Mouse (Mus musculus) CH12.LX (cell line): ENCODE data around the gene Cyp26a1. TPM values are rescaled to one million over a fixed set of nuclear protein-coding genes. Genes with fewer than 3 reads are reported as not detected.

Experiments used
- DNase-seq: peaks from one replicate; pipeline ENCODE4 v3.0.0-alpha.2; 2013; ENCODE audit errors: extremely low read depth
- H3K27ac ChIP-seq: 2 replicates; pipeline ENCODE4 v1.5.1; 2012; ENCODE audit warnings: low read depth, mild to moderate bottlenecking, control low read depth, moderate library complexity; ENCODE audit not compliant: insufficient read depth
- H3K27me3 ChIP-seq: replicated peaks from 2 replicates; pipeline ENCODE3; 2012; ENCODE audit warnings: inconsistent platforms
- H3K36me3 ChIP-seq, 2 experiments: replicated peaks in 1 of 2; 2 replicates each; pipeline versions ENCODE3 to v1.6.1; 2012; ENCODE audit warnings: inconsistent platforms in 1 of 2, low read length in 1 of 2, mild to moderate bottlenecking in 1 of 2, mixed read lengths in 1 of 2, moderate library complexity in 1 of 2; ENCODE audit not compliant: control insufficient read depth in 1 of 2, insufficient read depth in 1 of 2
- H3K4me1 ChIP-seq, 2 experiments: 2 replicates each; pipeline ENCODE4 v1.6.1; 2012; ENCODE audit warnings: inconsistent platforms in 1 of 2, moderate library complexity in 1 of 2; ENCODE audit not compliant: insufficient read depth in 2 of 2, control insufficient read depth in 1 of 2
- H3K4me2 ChIP-seq: 2 replicates; pipeline ENCODE4 v1.6.1; 2012; ENCODE audit warnings: low read depth, mild to moderate bottlenecking, control low read depth; ENCODE audit not compliant: poor library complexity, insufficient read depth, severe bottlenecking
- H3K4me3 ChIP-seq, 3 experiments: fragments of 150-350 bp in 1 of 3; sonication (generic) in 1 of 3; replicated peaks in 1 of 3; 2 replicates each; pipeline versions ENCODE3 to v1.5.1; 2011 to 2012; ENCODE audit warnings: low read depth in 2 of 3, low read length in 2 of 3, mild to moderate bottlenecking in 2 of 3, moderate library complexity in 2 of 3, control low read depth in 1 of 3, improper control_type of control experiment in 1 of 3, inconsistent platforms in 1 of 3, mixed read lengths in 1 of 3; ENCODE audit not compliant: poor library complexity in 1 of 3
- H3K79me2 ChIP-seq: replicated peaks from 2 replicates; pipeline ENCODE4 v1.6.1; 2012; ENCODE audit warnings: mild to moderate bottlenecking, moderate library complexity; ENCODE audit not compliant: control insufficient read depth, poor library complexity, insufficient read depth, severe bottlenecking; ENCODE audit errors: extremely low read depth
- H3K9ac ChIP-seq: 2 replicates; pipeline ENCODE4 v1.6.1; 2012; ENCODE audit warnings: low read depth, mild to moderate bottlenecking, control low read depth, moderate library complexity; ENCODE audit not compliant: insufficient read depth
- H3K9me3 ChIP-seq: replicated peaks from 2 replicates; pipeline ENCODE3; 2012; ENCODE audit warnings: low read length, inconsistent platforms, mixed read lengths
- BHLHE40 ChIP-seq: IDR thresholded peaks from 2 replicates; pipeline ENCODE4 v1.6.1; 2011; ENCODE audit warnings: mild to moderate bottlenecking, low read depth, low read length, improper control_type of control experiment
- CHD1 ChIP-seq: IDR thresholded peaks from 2 replicates; pipeline ENCODE4 v1.6.1; 2012; ENCODE audit warnings: low read depth, low read length, improper control_type of control experiment, inconsistent platforms
- ELF1 ChIP-seq: IDR thresholded peaks from 2 replicates; pipeline ENCODE4 v1.6.1; 2014; ENCODE audit warnings: low read depth, mild to moderate bottlenecking, inconsistent platforms, low read length, improper control_type of control experiment
- ETS1 ChIP-seq: conservative IDR thresholded peaks from 2 replicates; pipeline ENCODE4 v1.6.1; 2012; ENCODE audit warnings: low read depth, mild to moderate bottlenecking, inconsistent platforms, low read length, improper control_type of control experiment, moderate library complexity
- GABPA ChIP-seq: IDR thresholded peaks from 2 replicates; pipeline ENCODE4 v1.6.1; 2012; ENCODE audit warnings: low read depth, low read length, improper control_type of control experiment, inconsistent platforms; ENCODE audit not compliant: insufficient replicate concordance
- HCFC1 ChIP-seq: IDR thresholded peaks from 2 replicates; pipeline ENCODE4 v1.6.1; 2012; ENCODE audit warnings: low read depth, mild to moderate bottlenecking, inconsistent platforms, low read length, improper control_type of control experiment
- IRF4 ChIP-seq: IDR thresholded peaks from 2 replicates; pipeline ENCODE4 v1.6.1; 2014; ENCODE audit warnings: low read depth, mild to moderate bottlenecking, inconsistent platforms, low read length, improper control_type of control experiment
- JUN ChIP-seq: IDR thresholded peaks from 2 replicates; pipeline ENCODE4 v1.6.1; 2011; ENCODE audit warnings: low read depth, mild to moderate bottlenecking, low read length, improper control_type of control experiment, moderate library complexity; ENCODE audit not compliant: insufficient read depth
- JUND ChIP-seq: conservative IDR thresholded peaks from 2 replicates; pipeline ENCODE4 v1.6.1; 2011; ENCODE audit warnings: low read depth, low read length, improper control_type of control experiment
- MAFK ChIP-seq: IDR thresholded peaks from 2 replicates; pipeline ENCODE4 v1.6.1; 2011; ENCODE audit warnings: low read length, improper control_type of control experiment; ENCODE audit not compliant: insufficient replicate concordance
- MAX ChIP-seq: IDR thresholded peaks from 2 replicates; pipeline ENCODE4 v1.6.1; 2011; ENCODE audit warnings: low read length, improper control_type of control experiment
- POLR2AphosphoS2 ChIP-seq: IDR thresholded peaks from 2 replicates; pipeline ENCODE4 v1.6.1; 2011; ENCODE audit warnings: low read depth, low read length, improper control_type of control experiment
- RAD21 ChIP-seq: IDR thresholded peaks from 2 replicates; pipeline ENCODE4 v1.6.1; 2011; ENCODE audit warnings: low read depth, mild to moderate bottlenecking, low read length, improper control_type of control experiment, moderate library complexity
- RCOR1 ChIP-seq: conservative IDR thresholded peaks from 2 replicates; pipeline ENCODE4 v1.6.1; 2012; ENCODE audit warnings: low read depth, mild to moderate bottlenecking, inconsistent platforms, low read length, improper control_type of control experiment
- SIN3A ChIP-seq: IDR thresholded peaks from 2 replicates; pipeline ENCODE4 v1.6.1; 2012; ENCODE audit warnings: low read length, improper control_type of control experiment, inconsistent platforms
- SMC3 ChIP-seq: IDR thresholded peaks from 2 replicates; pipeline ENCODE4 v1.6.1; 2011; ENCODE audit warnings: low read depth, low read length, improper control_type of control experiment
- UBTF ChIP-seq: IDR thresholded peaks from 2 replicates; pipeline ENCODE4 v1.6.1; 2012; ENCODE audit warnings: low read depth, mild to moderate bottlenecking, inconsistent platforms, low read length, improper control_type of control experiment, moderate library complexity
- USF2 ChIP-seq: conservative IDR thresholded peaks from 2 replicates; pipeline ENCODE4 v1.6.1; 2011; ENCODE audit warnings: low read depth, low read length, improper control_type of control experiment
- ZC3H11A ChIP-seq: IDR thresholded peaks from 2 replicates; pipeline ENCODE4 v1.6.1; 2012; ENCODE audit warnings: low read depth, mild to moderate bottlenecking, inconsistent platforms, low read length, improper control_type of control experiment
- ZKSCAN1 ChIP-seq: IDR thresholded peaks from 2 replicates; pipeline ENCODE4 v1.6.1; 2012; ENCODE audit warnings: low read depth, inconsistent platforms, low read length, improper control_type of control experiment, borderline replicate concordance
- dilution Hi-C: fragments of 300-500 bp; cut with MboI; formaldehyde crosslinking; loops from 2 replicates; pipeline ENCODE4 v1.14.3; 2020; ENCODE audit warnings: low sequenced_read_pairs; ENCODE audit not compliant: extremely low pct_unique_long_range_greater_than_20kb, extremely low pct_ligation_motif_present
- in situ Hi-C: fragments of 300-500 bp; cut with MboI; formaldehyde crosslinking; loops from 3 replicates; pipeline ENCODE4 v1.14.3; 2019; ENCODE audit warnings: low sequenced_read_pairs, low pct_ligation_motif_present, low pct_unique_long_range_greater_than_20kb, mixed read lengths
- polyA plus RNA-seq: library from polyadenylated mRNA; unstranded; fragments of >175 nt; gene quantifications from 2 replicates; pipeline ENCODE4 v1.2.1, GENCODE M21; 2012; ENCODE audit warnings: low read depth; ENCODE audit not compliant: insufficient read length
- total RNA-seq, 2 experiments: library from RNA; depleted of rRNA; stranded (reverse); fragments of 300-350 nt in 1 of 2; fragments of >200 nt in 1 of 2; gene quantifications; 2 replicates each; pipeline ENCODE4 v1.2.3; 2012 to 2014

Gene Cyp26a1
- total and polyA plus RNA-seq, 3 experiments: 0.17 TPM; not detected in 2

- no peaks in the 10 kb centered on the region for H3K9me3 ChIP-seq
- H3K36me3 ChIP-seq: peaks cover 0 to 5% of the 10 kb centered on the region in 2 experiments
- H3K4me3 ChIP-seq: no peak overlapping the region
- dilution Hi-C loops: no loop called here
- H3K79me2 ChIP-seq: no peaks in the 10 kb centered on the region
- in situ Hi-C loops: no loop called here
- no peaks in the 10 kb centered on the region for H3K27me3 ChIP-seq
- no peak overlapping the region for H3K4me2 ChIP-seq
- H3K27ac ChIP-seq: no peak overlapping the region
- H3K4me1 ChIP-seq: no peaks in the 10 kb centered on the region
- DNase-seq: no peak
- H3K9ac ChIP-seq: no peak overlapping the region
- TF ChIP-seq RAD21 (no peak), SIN3A (no peak), GABPA (no peak), USF2 (no peak), RCOR1 (no peak), SMC3 (no peak), ETS1 (no peak), JUND (no peak), HCFC1 (no peak), ZC3H11A (no peak), IRF4 (no peak), CHD1 (no peak), MAX (no peak)
Observed at GRCm38 (mm10) chr19:37665256-37665655, 32.3 kb upstream of the Cyp26a1 start.

- Histone ChIP-seq H3K4me1 (no peaks in the 10 kb centered on the region), H3K79me2 (no peaks in the 10 kb centered on the region), H3K27ac (no peak overlapping the region), H3K9me3 (no peaks in the 10 kb centered on the region), H3K4me2 (no peak overlapping the region), H3K27me3 (no peaks in the 10 kb centered on the region), H3K9ac (no peak overlapping the region)
- dilution Hi-C loops (no loop called here), in situ Hi-C loops (no loop called here)
- TF ChIP-seq POLR2AphosphoS2: no peak
- TF ChIP-seq GABPA: no peak
- TF ChIP-seq ZKSCAN1: no peak
- no peak for TF ChIP-seq MAFK
- TF ChIP-seq ELF1: no peak
- no peak for TF ChIP-seq RAD21
- no peak for TF ChIP-seq JUN
- no peak for TF ChIP-seq BHLHE40
- TF ChIP-seq SIN3A: no peak
- no peak for TF ChIP-seq UBTF
- TF ChIP-seq, all 38 proteins: peak for 0
- Histone ChIP-seq H3K4me3 (no peak overlapping the region), H3K36me3 (peaks cover 0 to 2% of the 10 kb centered on the region in 2 experiments)
- no peak for DNase-seq
Observed at GRCm38 (mm10) chr19:37667855-37668594, 29.6 kb upstream of the Cyp26a1 start.
